Mouse (Mus musculus): ENCODE measurements around the gene Ppa1. TPM values are rescaled to one million over a fixed set of nuclear protein-coding genes. Genes with fewer than 3 reads are reported as not detected.

The Ppa1 gene
- polyA plus RNA-seq, 1 experiment from 2014 or later = 167 TPM

DNA sequence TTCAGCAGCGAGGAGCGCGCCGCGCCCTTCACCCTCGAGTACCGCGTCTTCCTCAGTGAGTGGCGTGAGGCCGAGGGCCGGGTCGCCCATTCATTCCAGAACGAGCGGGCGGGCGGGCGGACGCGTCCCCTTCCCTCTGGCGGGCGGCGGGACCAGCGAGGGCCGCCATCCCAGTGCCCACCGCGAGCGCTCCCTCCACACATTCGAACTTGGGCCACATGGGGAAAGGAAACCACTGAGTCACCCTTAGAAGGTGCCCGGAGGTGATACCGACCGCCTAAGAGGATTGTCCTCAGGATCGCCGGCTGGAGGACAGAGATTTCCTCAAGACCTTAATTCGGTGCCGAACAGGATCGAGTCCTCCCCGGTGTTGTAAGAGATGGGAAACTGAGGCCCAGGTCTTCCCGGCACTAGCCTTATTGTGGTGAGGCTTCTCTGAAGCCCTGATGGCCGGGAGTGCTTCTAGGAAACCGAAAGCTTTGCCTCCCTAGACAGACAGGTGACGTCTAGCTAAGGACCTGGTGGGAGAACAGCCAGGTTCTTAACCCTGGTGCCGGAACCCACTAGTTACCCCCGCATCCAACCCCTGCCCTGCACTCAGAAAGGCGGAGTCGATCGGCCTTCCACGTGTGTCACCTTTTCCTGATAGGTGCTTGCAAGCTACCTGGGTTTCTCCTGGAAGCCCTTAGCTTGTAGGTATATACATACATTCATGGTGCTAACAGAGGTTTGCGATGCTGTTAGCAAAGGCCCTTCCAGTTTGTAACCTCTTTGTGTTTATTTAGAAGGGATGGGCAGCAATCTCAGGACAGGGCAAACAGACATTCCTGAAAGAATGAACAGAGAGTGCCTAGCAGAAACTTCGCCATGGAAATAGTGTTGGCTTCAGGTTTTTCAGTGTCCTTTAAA is 639 bp downstream of the Ppa1 start:
- WGBS = 2% methylated on average over 49 of the region's 49 CpGs
- peak; percentile 59; the same call in 1 of the 2 replicates for ATAC-seq (ENCODE audit: insufficient number of reproducible peaks, low FRiP score, low TSS enrichment, low read depth)
- H3K9me3 ChIP-seq (replicated peaks) = no peaks in the 10 kb centered on the region

DNA sequence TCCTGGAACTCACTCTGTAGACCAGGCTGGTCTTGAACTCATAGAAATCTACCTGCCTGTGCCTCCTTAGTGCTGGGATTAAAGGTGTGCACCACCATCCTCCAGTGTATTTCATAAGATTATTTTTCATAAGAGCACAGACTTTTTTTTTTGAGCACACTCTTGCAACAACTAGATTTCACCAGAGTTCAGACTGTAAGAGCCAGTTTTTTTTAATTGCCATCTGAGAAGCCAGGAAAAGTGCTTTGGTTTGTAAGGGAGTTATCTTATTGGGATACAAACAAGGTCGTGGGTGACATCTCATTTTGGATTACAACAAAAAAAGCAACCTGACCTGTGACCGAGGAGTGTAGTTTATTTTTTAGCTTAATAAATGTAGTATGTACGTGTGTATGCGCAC is 5.8 kb downstream of the Ppa1 start:
- no peak overlapping the region for H3K27ac ChIP-seq (replicated peaks)
- H3K36me3 ChIP-seq = 0 out of 2 replicates have a peak, but pooled peaks cover 8% of the 10 kb centered on the region
- no peak for ATAC-seq (ENCODE audit: insufficient number of reproducible peaks, low FRiP score, low TSS enrichment, low read depth)
- no peak overlapping the region for H3K4me3 ChIP-seq (replicated peaks)
- H3K4me2 ChIP-seq (replicated peaks) = no peak overlapping the region
- H3K9ac ChIP-seq = no peak overlapping the region
- no peaks in the 10 kb centered on the region for H3K9me3 ChIP-seq (replicated peaks)
- H3K27me3 ChIP-seq = no peaks in the 10 kb centered on the region
- H3K4me1 ChIP-seq = peaks cover 5% of the 10 kb centered on the region
- WGBS = 88% methylated on average over 4 of the region's 4 CpGs

More for the DNA sequence above, 639 bp downstream of the Ppa1 start:
- Histone ChIP-seq H3K4me1 (peaks cover 13% of the 10 kb centered on the region), H3K4me2 (replicated peaks) (peak overlapping the region; percentile 86), H3K36me3 (0 out of 2 replicates have a peak, but pooled peaks cover 8% of the 10 kb centered on the region), H3K27me3 (no peaks in the 10 kb centered on the region), H3K9ac (peak overlapping the region; percentile 69), H3K4me3 (replicated peaks) (peak overlapping the region; percentile 87), H3K27ac (replicated peaks) (peak overlapping the region; percentile 83)

DNA sequence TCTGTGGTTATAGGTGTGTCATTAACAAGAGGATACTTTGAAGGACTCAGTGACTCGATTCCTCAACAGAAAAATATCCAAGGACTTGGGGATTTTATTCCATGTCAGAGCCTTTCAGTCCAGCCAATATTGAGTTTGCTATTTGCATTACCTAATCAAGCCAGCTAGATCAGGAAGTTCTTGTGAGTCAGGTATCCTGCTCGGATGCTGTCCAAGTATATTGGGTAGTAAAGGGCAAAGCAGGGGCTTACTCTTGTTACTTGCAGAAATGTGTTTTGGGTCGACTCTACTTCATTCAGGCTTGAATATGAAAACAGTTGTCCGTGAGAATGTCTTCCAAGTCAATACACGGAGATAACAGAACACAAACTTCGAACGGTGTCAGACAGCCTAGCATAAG is 6.3 kb downstream of the Ppa1 start:
- no peak overlapping the region for H3K27ac ChIP-seq (replicated peaks)

DNA sequence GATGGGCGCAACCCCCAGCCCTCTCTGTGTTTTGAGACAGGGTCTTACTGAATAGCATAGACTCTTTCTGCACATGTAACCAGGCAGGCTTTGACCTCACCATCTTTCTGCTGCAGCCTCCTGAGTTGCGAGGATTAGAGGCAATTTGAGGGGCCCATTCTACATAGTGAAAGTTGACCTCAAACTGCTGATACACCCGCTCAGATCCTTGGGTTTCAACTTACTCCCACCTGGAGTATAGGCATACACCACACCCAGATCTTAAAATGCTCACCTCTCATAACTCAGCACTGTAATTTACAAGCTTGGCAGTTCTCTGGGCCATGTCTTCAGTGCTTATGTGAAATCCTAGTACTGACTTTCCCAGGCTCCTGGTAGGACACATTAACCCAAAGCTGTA is 6.8 kb downstream of the Ppa1 start:
- Histone ChIP-seq H3K4me1 (no peaks in the 10 kb centered on the region), H3K4me3 (replicated peaks) (no peak overlapping the region), H3K9me3 (replicated peaks) (no peaks in the 10 kb centered on the region), H3K4me2 (replicated peaks) (no peak overlapping the region), H3K27me3 (no peaks in the 10 kb centered on the region), H3K27ac (replicated peaks) (no peak overlapping the region), H3K36me3 (peaks cover 16% of the 10 kb centered on the region), H3K9ac (no peak overlapping the region)
- no peak for ATAC-seq (ENCODE audit: insufficient number of reproducible peaks, low FRiP score, low TSS enrichment, low read depth)
- 76% methylated on average over 3 of the region's 3 CpGs for WGBS

More for the DNA sequence above, 6.3 kb downstream of the Ppa1 start:
- 78% methylated on average over 7 of the region's 7 CpGs for WGBS
- Histone ChIP-seq H3K4me2 (replicated peaks) (no peak overlapping the region), H3K36me3 (peaks cover 11% of the 10 kb centered on the region), H3K9ac (no peak overlapping the region), H3K4me1 (no peaks in the 10 kb centered on the region), H3K4me3 (replicated peaks) (no peak overlapping the region), H3K27me3 (no peaks in the 10 kb centered on the region), H3K9me3 (replicated peaks) (no peaks in the 10 kb centered on the region)
- no peak for ATAC-seq (ENCODE audit: insufficient number of reproducible peaks, low FRiP score, low TSS enrichment, low read depth)

DNA sequence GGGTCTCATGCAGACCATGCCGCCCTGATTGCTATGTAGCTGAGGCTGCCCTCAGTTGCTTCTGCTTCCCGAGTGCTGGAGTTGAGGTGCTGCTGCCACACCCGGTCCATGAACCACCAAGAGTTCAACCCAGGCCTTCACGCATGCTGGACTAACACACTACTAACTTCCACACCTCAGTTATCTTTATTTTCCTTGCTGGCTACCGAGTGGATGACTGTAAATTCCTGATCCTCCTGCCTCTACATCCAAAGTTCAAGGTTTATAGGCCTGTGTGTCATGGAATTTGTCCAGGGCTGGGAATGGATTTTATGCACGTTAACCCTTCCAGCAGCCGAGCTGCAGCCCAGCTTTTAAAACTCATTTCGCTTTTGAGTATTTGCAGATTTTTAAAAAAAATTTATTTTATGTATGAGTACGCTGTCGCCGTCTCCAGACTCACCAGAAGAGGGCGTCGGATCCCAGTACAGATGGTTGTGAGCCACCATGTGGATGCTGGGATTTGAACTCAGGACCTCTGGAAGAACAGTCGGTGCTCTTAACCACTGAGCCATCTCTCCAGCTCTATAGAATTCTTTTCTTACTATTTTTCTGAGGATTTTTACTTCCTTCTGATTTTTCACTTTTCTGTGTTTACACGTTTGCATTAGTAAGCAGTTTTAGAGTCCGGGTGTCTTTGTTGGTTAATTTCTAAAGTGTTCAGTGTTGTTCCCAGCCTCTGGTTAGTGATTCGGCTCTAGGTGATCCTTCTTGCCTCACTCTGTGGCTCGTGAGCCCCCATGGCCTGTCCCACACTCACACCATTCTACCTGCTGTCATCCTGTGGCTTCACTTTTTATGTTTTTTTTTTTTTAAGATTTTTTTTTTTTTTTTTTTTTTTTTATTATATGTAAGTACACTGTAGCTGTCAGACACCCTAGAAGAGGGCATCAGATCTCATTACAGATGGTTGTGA is 8.9 kb downstream of the Ppa1 start:
- no peaks in the 10 kb centered on the region for H3K9me3 ChIP-seq (replicated peaks)
- H3K36me3 ChIP-seq = peaks cover 25% of the 10 kb centered on the region
- no peak overlapping the region for H3K4me2 ChIP-seq (replicated peaks)
- H3K4me1 ChIP-seq = no peaks in the 10 kb centered on the region; the same call in 1 of the 2 replicates
- no peak overlapping the region for H3K9ac ChIP-seq
- no peaks in the 10 kb centered on the region for H3K27me3 ChIP-seq
- no peak overlapping the region for H3K27ac ChIP-seq (replicated peaks)
- no peak overlapping the region for H3K4me3 ChIP-seq (replicated peaks)
- 89% methylated on average over 18 of the region's 18 CpGs for WGBS
- no peak for ATAC-seq (ENCODE audit: insufficient number of reproducible peaks, low FRiP score, low TSS enrichment, low read depth)

DNA sequence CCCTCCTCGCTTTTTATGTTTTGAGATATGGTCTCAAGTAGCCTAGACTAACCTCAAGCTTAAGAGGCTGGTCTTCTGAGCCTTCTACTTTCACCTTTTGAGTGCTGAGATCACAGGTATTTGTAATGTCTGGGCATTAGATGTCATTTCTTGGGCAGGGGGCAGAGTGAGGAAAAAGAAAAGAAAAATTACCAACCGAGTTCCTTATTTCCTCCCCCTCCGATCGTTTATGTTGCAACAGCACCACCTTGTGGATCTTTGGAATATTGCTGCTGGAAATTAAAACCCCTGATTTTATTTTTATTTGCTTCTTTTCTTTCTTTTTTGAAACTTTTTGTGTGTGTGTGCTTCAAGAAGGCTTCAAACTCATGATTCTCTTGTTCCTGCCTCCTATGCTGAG is 9.6 kb downstream of the Ppa1 start:
- WGBS = 28% methylated on average over 4 of the region's 4 CpGs
- no peaks in the 10 kb centered on the region for H3K9me3 ChIP-seq (replicated peaks)
- peaks cover 25% of the 10 kb centered on the region for H3K36me3 ChIP-seq

DNA sequence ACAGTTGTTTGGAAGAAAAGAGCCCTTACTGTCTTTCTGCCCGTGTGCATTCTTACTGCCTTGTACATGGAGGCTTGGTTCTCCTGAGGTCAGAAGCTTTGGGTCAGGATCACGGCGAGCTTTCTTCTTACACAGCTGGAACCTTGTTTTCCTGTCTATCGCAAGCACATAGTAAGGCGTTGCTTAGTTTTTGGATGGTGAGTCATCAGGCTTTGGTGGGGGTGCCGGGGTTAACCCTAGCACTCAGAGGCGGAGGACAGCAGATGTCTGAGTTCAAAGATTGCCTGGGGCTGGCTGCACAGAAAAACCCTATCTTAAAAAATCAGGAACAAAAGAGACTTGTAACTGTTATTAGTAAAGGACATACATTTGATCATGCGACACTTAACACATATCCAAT is 13.5 kb downstream of the Ppa1 start:
- Histone ChIP-seq H3K9ac (no peak overlapping the region), H3K27ac (replicated peaks) (no peak overlapping the region), H3K9me3 (replicated peaks) (no peaks in the 10 kb centered on the region), H3K27me3 (no peaks in the 10 kb centered on the region), H3K4me3 (replicated peaks) (no peak overlapping the region), H3K36me3 (peaks cover 48% of the 10 kb centered on the region), H3K4me2 (replicated peaks) (no peak overlapping the region), H3K4me1 (peaks cover 4% of the 10 kb centered on the region; the same call in 1 of the 2 replicates)
- no peak for ATAC-seq (ENCODE audit: insufficient number of reproducible peaks, low FRiP score, low TSS enrichment, low read depth)
- 62% methylated on average over 8 of the region's 8 CpGs for WGBS

More for the DNA sequence above, 9.6 kb downstream of the Ppa1 start:
- Histone ChIP-seq H3K9ac (no peak overlapping the region), H3K27me3 (no peaks in the 10 kb centered on the region), H3K4me3 (replicated peaks) (no peak overlapping the region), H3K27ac (replicated peaks) (no peak overlapping the region), H3K4me1 (peaks cover 4% of the 10 kb centered on the region; the same call in 1 of the 2 replicates), H3K4me2 (replicated peaks) (no peak overlapping the region)
- ATAC-seq (ENCODE audit: insufficient number of reproducible peaks, low FRiP score, low TSS enrichment, low read depth) = no peak

DNA sequence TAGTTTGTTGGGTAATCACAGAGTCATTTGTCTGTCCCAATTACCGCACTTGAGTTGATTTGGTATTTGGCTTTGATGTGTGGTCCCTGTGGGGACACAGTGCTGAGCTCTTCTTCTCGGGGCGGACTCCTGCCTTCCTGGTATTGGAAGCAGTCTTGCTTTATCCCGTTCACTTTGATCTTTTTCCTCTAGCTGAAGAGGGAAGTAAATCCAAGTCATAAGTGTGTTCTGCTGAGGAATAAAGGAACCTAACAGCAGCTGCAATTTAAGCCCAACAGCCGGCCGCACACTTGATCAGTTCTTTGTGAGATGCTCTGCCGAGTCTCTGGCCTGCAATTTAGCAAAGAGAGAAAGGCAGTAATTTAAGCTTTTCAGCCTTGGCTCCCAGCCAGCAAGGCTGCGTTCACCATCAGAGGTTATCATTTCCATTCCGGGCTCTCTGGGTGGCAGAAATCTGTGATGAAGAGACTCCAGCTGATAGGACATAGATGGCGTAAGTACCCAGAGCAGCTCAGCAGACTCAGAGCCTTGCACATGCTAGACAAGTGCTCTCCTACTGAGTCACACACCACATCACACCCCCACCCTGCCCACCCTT is 14.1 kb downstream of the Ppa1 start:
- Histone ChIP-seq H3K4me3 (replicated peaks) (no peak overlapping the region), H3K27me3 (no peaks in the 10 kb centered on the region), H3K36me3 (peaks cover 53% of the 10 kb centered on the region), H3K4me1 (peaks cover 4% of the 10 kb centered on the region; the same call in 1 of the 2 replicates), H3K4me2 (replicated peaks) (no peak overlapping the region), H3K9me3 (replicated peaks) (no peaks in the 10 kb centered on the region), H3K27ac (replicated peaks) (0 out of 2 replicates have a peak overlapping the region, but pooled peaks have one; percentile 34), H3K9ac (no peak overlapping the region)
- 0 out of 2 replicates have a peak, but pooled peaks have one; percentile 24 for ATAC-seq (ENCODE audit: insufficient number of reproducible peaks, low FRiP score, low TSS enrichment, low read depth)
- 42% methylated on average over 10 of the region's 10 CpGs for WGBS

DNA sequence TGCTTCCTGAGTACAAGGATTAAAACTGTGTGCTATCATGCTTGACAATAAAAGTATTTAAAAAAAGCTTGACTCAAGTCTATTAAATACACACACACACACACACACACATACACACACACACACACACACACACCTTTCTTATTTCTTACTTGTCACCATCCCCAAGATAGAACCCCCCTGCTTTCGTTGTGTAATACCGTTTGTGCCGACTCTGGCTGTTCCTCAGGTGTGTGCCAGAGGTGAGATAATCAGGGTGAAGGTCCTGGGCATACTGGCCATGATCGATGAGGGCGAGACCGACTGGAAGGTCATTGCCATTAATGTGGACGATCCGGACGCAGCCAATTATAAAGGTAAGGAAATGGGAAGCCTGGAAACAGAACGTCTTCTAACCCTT is 16.8 kb downstream of the Ppa1 start:
- peaks cover 70% of the 10 kb centered on the region for H3K36me3 ChIP-seq
- no peak overlapping the region for H3K9ac ChIP-seq
- no peaks in the 10 kb centered on the region for H3K9me3 ChIP-seq (replicated peaks)
- H3K27ac ChIP-seq (replicated peaks) = no peak overlapping the region
- ATAC-seq (ENCODE audit: insufficient number of reproducible peaks, low FRiP score, low TSS enrichment, low read depth) = no peak
- H3K4me3 ChIP-seq (replicated peaks) = no peak overlapping the region
- no peaks in the 10 kb centered on the region for H3K27me3 ChIP-seq
- WGBS = 96% methylated on average over 10 of the region's 10 CpGs
- no peak overlapping the region for H3K4me2 ChIP-seq (replicated peaks)
- peaks cover 4% of the 10 kb centered on the region; the same call in 1 of the 2 replicates for H3K4me1 ChIP-seq

DNA sequence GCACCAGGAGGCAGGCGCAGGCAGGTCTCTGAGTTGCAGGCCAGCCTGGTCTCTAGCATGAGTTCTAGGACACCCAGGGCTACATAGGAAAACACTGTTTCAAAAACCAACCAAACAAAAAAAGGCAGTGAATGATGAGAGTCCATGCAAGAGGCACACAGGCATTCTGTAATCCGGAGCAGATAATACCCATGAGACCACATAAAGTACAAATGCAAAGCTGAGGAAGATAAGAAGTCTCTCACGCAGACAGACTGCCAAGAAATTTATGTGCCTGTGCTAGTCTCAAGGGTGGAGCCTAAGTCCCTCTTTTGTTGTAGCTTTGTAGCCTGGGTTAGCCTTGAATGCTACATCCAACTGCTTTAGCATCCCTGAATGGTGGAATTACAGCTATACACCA is 17.3 kb downstream of the Ppa1 start:
- Histone ChIP-seq H3K4me1 (peaks cover 4% of the 10 kb centered on the region; the same call in 1 of the 2 replicates), H3K27me3 (no peaks in the 10 kb centered on the region), H3K4me2 (replicated peaks) (no peak overlapping the region), H3K36me3 (peaks cover 71% of the 10 kb centered on the region), H3K9me3 (replicated peaks) (no peaks in the 10 kb centered on the region), H3K9ac (no peak overlapping the region), H3K4me3 (replicated peaks) (no peak overlapping the region), H3K27ac (replicated peaks) (no peak overlapping the region)
- WGBS = 89% methylated on average over 3 of the region's 3 CpGs
- no peak for ATAC-seq (ENCODE audit: insufficient number of reproducible peaks, low FRiP score, low TSS enrichment, low read depth)
